Mouse (Mus musculus) lung, embryonic 16.5 days (tissue): ENCODE measurements around the gene Dcdc2a. TPM values are rescaled to one million over a fixed set of nuclear protein-coding genes. Genes with fewer than 3 reads are reported as not detected.

Experiments
- ATAC-seq: fragments of 200-750 bp; cut with Nextera tagmentation; 2 replicates; pipeline ENCODE4 v1.8.0; 2017; ENCODE audit warnings: low read depth, mild to moderate bottlenecking, moderate library complexity
- H3K27ac ChIP-seq: fragments of 300-500 bp; sonication (generic); 2 replicates; pipeline ENCODE4 v1.5.1; 2014; ENCODE audit warnings: mild to moderate bottlenecking, control low read depth, low read length
- H3K27me3 ChIP-seq: fragments of 300-500 bp; sonication (generic); 2 replicates; pipeline ENCODE4 v1.6.1; 2014; ENCODE audit warnings: low read depth, low read length, mixed read lengths; ENCODE audit not compliant: control insufficient read depth, insufficient read depth
- H3K36me3 ChIP-seq: fragments of 300-500 bp; sonication (generic); 2 replicates; pipeline ENCODE4 v1.6.1; 2014; ENCODE audit warnings: low read length; ENCODE audit not compliant: control insufficient read depth, insufficient read depth
- H3K4me1 ChIP-seq: fragments of 300-500 bp; sonication (generic); replicated peaks from 2 replicates; pipeline ENCODE4 v1.6.1; 2014; ENCODE audit warnings: low read length, mixed read lengths; ENCODE audit not compliant: control insufficient read depth, insufficient read depth
- H3K4me2 ChIP-seq: fragments of 300-500 bp; sonication (generic); 2 replicates; pipeline ENCODE4 v1.6.1; 2014; ENCODE audit warnings: low read depth, low read length, control low read depth
- H3K4me3 ChIP-seq: fragments of 300-500 bp; sonication (generic); 2 replicates; pipeline ENCODE4 v1.5.1; 2014; ENCODE audit warnings: mild to moderate bottlenecking, low read length, control low read depth
- H3K9ac ChIP-seq: fragments of 300-500 bp; sonication (generic); 2 replicates; pipeline ENCODE4 v1.6.1; 2014; ENCODE audit warnings: low read length, control low read depth
- H3K9me3 ChIP-seq: fragments of 300-500 bp; sonication (generic); 2 replicates; pipeline ENCODE4 v1.6.1; 2016; ENCODE audit warnings: low read length; ENCODE audit not compliant: control insufficient read depth
- WGBS: fragments of 180-500 bp; shearing (Covaris S2); extraction: QIAGEN DNeasy Blood & Tissue Kit; methylation state at CpG from one replicate; pipeline ENCODE4 v1.1.7; 2014; 5-methylcytosine and 5-hydroxymethylcytosine counted together
- polyA plus RNA-seq: library from polyadenylated mRNA; unstranded; fragments of >200 nt; fragmentation: Nextera tagmentation; extraction: Ambion mirVana; gene quantifications from 2 replicates; pipeline ENCODE4 v1.2.1, GENCODE M21; 2015

Dcdc2a gene
- polyA plus RNA-seq = 3.6 and 3.7 TPM in 2 replicates

DNA sequence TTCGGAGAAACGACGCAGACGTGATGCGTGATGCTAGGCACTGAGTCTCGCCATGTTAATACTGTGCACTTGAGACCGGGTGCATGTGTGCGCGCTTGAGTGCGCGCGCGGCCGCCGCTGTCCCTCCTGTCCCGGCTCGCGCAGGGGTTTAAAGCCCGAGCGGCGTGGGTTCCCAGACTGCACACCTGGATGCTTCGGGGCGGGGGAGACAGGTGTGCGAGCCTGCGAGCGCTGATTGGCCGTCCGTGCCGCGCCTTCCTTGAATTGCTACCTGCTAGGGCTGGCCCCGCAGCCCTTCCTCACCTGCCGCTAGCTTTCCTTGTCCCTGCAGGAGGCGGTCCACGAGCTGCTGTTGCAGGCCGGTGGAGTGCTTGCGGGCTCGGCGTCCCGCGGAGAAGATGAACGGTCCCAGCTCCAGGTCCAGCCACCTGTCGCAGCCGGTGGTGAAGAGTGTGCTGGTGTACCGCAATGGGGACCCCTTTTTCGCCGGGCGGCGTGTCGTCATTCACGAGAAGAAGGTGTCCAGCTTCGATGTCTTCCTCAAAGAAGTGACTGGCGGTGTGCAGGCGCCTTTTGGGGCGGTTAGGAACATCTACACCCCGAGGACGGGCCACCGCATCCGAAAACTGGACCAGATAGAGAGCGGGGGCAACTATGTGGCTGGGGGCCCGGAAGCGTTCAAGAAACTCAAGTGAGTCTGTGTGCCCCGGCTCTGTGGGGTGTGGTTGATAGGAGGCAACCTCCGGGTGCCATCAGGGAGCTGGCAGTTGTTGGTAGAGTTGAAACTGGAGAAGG is at the start of gene Dcdc2a:
Gene Dcdc2a, plus strand, starts transcription at position 132 of the 795 bp plus-strand sequence.
- Histone ChIP-seq H3K9ac (peak within 1 kb of the TSS; percentile 33), H3K4me3 (peak within 1 kb of the TSS; percentile 53), H3K4me2 (peak within 1 kb of the TSS; percentile 85), H3K9me3 (no peaks in the 10 kb centered on the region), H3K27me3 (peaks cover 24% of the 10 kb centered on the region), H3K36me3 (no peaks in the 10 kb centered on the region), H3K4me1 (peaks cover 3% of the 10 kb centered on the region; the same call in 1 of the 2 replicates), H3K27ac (no peak within 1 kb of the TSS)
- peak; percentile 68 for ATAC-seq
- 4% methylated on average over 63 of the region's 63 CpGs for WGBS

DNA sequence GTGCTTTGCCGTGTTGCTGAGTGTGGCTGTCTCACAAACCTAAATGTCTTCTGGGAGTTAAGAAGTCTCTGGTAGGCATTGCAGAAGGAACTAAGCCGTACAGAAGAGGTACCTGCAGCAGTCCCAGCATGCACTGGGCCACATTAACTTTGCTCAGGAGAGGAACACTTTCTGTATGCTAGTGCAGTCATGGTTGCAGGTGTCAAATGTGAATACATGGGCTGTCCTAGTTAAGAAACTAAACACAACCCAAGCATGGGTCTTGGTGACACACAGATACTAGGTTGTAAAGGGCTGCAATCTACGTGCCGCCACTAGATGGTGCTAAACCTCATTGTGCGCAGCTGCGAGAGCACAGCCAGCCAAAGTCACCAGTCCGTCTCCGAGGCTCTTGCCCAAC is 48.7 kb upstream of the Dcdc2a start:
- Histone ChIP-seq H3K27me3 (no peaks in the 10 kb centered on the region), H3K4me2 (no peak overlapping the region), H3K9ac (no peak overlapping the region), H3K27ac (no peak overlapping the region), H3K9me3 (no peaks in the 10 kb centered on the region; the same call in 1 of the 2 replicates), H3K4me1 (no peaks in the 10 kb centered on the region), H3K36me3 (peaks cover 17% of the 10 kb centered on the region), H3K4me3 (no peak overlapping the region)
- WGBS = 77% methylated on average over 6 of the region's 8 CpGs
- ATAC-seq = no peak

DNA sequence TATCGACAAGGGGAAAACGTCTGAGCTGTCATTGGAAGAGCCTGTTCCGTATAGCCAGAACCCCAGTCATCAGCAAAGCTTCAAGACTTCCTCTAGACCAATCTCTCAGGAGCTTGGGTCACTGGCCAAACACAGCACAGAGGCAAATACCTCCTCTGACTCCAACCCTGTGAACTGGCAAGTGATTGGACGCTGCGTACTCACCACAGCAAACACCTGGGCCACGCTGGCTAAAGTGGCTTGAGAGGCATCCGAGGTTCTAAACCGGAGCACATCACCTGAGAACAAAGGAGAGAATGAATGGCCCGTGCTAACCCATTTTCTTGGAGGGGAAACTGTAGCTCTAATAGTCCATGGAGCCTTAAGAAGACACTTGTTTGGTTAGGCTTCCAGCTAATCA is 37.5 kb upstream of the Dcdc2a start:
- 0 out of 2 replicates have a peak overlapping the region, but pooled peaks have one; percentile 14 for H3K9ac ChIP-seq
- H3K36me3 ChIP-seq = no peaks in the 10 kb centered on the region
- no peaks in the 10 kb centered on the region for H3K27me3 ChIP-seq
- peak overlapping the region; percentile 89; the same call in 1 of the 2 replicates for H3K4me2 ChIP-seq
- H3K4me3 ChIP-seq = no peak overlapping the region
- no peak for ATAC-seq
- WGBS = 75% methylated on average over 9 of the region's 9 CpGs
- peaks cover 18% of the 10 kb centered on the region for H3K4me1 ChIP-seq
- H3K27ac ChIP-seq = no peak overlapping the region
- H3K9me3 ChIP-seq = no peaks in the 10 kb centered on the region

DNA sequence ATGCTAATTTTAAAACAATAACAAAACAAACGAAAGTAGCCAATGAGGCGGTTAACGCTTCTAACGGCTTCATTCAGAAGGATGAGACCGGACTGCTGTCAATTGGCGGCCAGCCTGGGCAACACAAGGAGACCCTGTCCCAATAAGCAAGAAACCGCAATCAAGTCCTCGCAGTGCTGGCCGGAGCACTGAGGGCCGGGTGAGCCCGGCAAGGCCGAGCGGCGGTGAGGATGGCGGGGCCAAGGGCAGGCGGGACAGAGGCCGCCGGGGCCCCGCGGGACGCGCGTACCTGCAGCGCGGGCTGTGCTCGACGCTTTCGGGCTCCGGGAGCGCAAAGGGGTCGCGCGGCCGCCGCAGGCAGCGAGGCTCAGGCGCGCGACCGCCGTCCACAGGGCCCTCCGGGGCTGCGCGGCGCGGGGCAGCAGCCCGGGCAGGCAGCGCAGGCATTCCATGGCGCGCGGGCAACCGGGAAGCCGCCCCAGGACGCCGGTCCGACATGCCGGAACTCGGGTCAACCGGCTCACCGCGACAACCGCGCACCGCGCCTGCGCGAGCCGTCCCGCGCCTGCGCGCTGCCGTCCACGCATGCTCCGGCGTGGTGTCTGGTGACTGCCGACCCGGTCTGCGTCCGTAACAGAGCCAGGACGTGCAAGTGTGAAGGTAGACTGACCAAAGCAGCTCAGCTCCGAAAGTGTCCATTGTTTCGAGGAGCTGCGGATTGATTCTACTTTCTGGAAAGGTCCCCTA is 35.8 kb upstream of the Dcdc2a start, which contains the start of gene Mrs2:
Gene Mrs2, minus strand, starts transcription at position 587 of the 747 bp plus-strand sequence.
- H3K27ac ChIP-seq = peak within 1 kb of the TSS; percentile 70
- peak within 1 kb of the TSS; percentile 89 for H3K4me2 ChIP-seq
- H3K27me3 ChIP-seq = no peaks in the 10 kb centered on the region
- H3K9ac ChIP-seq = peak within 1 kb of the TSS; percentile 93
- no peaks in the 10 kb centered on the region for H3K9me3 ChIP-seq
- under 1% methylated on average over 76 of the region's 84 CpGs for WGBS
- peak within 1 kb of the TSS; percentile 93 for H3K4me3 ChIP-seq
- peaks cover 18% of the 10 kb centered on the region for H3K4me1 ChIP-seq
- no peaks in the 10 kb centered on the region for H3K36me3 ChIP-seq
- ATAC-seq = peak; percentile 95

DNA sequence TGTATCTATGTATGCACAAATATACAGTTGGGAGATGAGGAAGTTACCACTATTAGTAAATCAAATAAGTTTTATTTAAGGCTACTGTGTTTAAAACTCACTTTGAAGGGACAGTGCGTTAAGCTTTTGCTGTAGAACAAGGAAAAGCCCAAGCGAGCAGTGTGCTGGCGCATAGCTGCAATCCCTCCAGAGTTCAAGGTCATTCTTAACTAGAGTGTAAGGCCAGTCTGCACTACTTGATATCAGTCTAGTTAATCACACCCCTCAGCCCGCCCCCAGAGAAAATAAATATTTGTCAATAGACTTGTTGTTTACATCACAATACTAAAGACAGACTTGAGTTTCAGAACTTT is 35.3 kb upstream of the Dcdc2a start:
- no peaks in the 10 kb centered on the region for H3K27me3 ChIP-seq
- H3K9ac ChIP-seq = peak overlapping the region; percentile 93
- WGBS = 30% methylated on average over 4 of the region's 4 CpGs
- peak overlapping the region; percentile 93 for H3K4me3 ChIP-seq
- H3K36me3 ChIP-seq = no peaks in the 10 kb centered on the region
- peak overlapping the region; percentile 89 for H3K4me2 ChIP-seq
- no peaks in the 10 kb centered on the region for H3K9me3 ChIP-seq
- H3K27ac ChIP-seq = peak overlapping the region; percentile 70
- no peak for ATAC-seq
- peaks cover 18% of the 10 kb centered on the region for H3K4me1 ChIP-seq

DNA sequence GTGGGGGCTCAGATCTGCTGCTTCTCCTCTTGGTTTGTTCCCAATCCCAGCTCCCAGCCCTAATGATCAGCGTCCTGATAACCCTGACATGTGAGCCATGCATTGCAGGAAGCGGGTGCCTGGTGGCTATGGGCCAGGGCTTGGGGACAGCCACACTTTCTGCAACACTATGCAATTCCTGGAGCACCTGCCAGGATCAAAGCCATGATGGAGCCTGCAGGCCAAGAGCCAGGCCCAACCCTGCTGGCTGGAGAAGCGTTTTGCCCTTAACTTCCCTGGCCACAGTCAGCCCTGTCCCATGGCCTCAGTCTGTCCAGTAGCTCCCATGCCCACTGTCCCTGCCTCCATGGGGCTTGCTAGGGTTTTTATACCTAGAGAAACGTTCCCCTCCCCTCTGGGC is 33.4 kb upstream of the Dcdc2a start:
- H3K4me2 ChIP-seq = no peak overlapping the region
- H3K27me3 ChIP-seq = no peaks in the 10 kb centered on the region
- 70% methylated on average over 4 of the region's 4 CpGs for WGBS
- H3K27ac ChIP-seq = no peak overlapping the region
- H3K9me3 ChIP-seq = no peaks in the 10 kb centered on the region
- ATAC-seq = no peak
- peaks cover 18% of the 10 kb centered on the region for H3K4me1 ChIP-seq
- no peak overlapping the region for H3K4me3 ChIP-seq
- H3K36me3 ChIP-seq = no peaks in the 10 kb centered on the region
- H3K9ac ChIP-seq = no peak overlapping the region

DNA sequence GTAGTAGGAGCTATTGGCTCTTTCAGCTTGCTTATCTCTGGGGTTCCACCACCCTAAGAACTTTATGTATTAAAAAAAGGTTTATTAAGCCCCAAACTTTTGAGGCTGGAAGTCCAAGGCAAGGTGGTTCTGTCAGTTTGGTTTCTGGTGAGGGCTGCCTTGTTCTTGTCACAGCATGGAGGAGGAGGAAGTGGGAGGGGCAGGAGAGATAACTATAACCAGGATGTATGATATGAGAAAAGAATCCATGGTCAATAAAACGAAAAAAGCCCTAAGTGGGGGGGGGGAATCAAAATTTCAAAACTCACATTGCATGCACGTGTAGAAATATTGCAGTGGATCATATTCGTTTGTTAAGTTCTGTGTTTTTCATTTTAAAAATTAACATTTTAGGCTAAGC is 32.7 kb upstream of the Dcdc2a start:
- no peak for ATAC-seq
- Histone ChIP-seq H3K36me3 (no peaks in the 10 kb centered on the region), H3K27me3 (no peaks in the 10 kb centered on the region), H3K27ac (no peak overlapping the region), H3K4me3 (no peak overlapping the region), H3K9ac (no peak overlapping the region), H3K4me1 (peaks cover 18% of the 10 kb centered on the region), H3K9me3 (no peaks in the 10 kb centered on the region), H3K4me2 (no peak overlapping the region)
- 69% methylated on average over 3 of the region's 3 CpGs for WGBS

DNA sequence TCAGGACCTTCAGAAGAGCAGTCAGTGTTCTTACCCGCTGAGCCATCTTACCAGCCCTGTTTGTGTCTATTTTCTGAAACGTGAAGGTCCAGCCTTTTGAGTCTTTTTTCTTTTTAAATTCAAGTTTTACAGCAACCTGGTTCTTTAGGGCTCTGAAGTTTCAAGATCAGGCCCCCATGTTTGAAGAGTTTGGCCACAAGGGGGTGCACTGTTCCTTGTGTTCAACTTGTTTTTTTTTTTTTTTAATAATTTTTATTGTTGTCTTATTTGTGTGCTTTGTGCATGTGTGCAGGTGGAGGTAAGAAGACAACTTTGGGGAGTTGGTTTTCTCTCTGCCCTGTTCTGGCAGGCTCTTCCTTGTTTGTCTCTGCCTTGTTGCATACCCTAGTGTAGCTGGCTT is 31.1 kb upstream of the Dcdc2a start:
- H3K27ac ChIP-seq = no peak overlapping the region
- no peak overlapping the region for H3K4me3 ChIP-seq
- H3K9ac ChIP-seq = no peak overlapping the region
- no peak for ATAC-seq
- 11% methylated on average over 2 of the region's 2 CpGs for WGBS
- H3K36me3 ChIP-seq = no peaks in the 10 kb centered on the region
- no peaks in the 10 kb centered on the region for H3K9me3 ChIP-seq
- H3K27me3 ChIP-seq = no peaks in the 10 kb centered on the region
- peaks cover 6% of the 10 kb centered on the region; the same call in 1 of the 2 replicates for H3K4me1 ChIP-seq
- no peak overlapping the region for H3K4me2 ChIP-seq

DNA sequence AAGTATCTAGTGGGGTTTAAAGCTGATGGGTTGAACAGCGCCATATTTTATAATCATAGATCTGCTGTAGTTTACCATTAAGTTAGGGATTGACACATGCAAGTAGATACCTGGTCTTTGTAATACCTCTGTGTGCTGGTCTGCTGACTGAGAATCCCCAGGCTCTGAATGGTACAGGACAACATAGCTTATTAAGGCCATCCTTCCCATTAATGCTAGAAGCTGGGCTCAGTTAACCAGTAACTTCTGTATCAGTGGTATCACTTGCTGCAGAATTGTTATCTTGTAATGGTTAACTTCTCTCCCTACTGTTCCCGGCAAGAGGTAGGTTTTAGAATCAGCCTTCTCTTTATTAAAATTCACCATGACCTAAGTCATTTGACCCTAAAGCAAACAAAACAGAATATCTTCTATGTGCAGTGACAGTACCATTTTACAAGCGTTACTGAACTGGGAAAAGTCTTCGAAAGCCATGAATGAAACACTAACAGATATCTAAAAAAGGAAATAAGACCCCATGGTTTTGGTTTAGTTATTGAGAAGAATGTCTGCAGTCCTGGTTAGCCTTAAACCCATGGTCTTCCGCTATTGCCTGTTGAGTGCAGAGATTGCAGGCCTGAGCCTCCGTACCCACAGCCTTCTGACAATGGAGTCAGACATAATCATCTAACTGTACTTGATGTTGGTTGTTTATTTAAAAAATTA is 29.2 kb upstream of the Dcdc2a start:
- no peak overlapping the region for H3K9ac ChIP-seq
- no peaks in the 10 kb centered on the region for H3K36me3 ChIP-seq
- no peaks in the 10 kb centered on the region for H3K9me3 ChIP-seq
- no peak overlapping the region for H3K4me2 ChIP-seq
- H3K27ac ChIP-seq = no peak overlapping the region
- ATAC-seq = no peak
- no peaks in the 10 kb centered on the region for H3K27me3 ChIP-seq
- no peaks in the 10 kb centered on the region for H3K4me1 ChIP-seq
- no peak overlapping the region for H3K4me3 ChIP-seq
- WGBS = 82% methylated on average over 6 of the region's 6 CpGs
